Mouse (Mus musculus) right cerebral cortex, adult 18-20 months (tissue): Measurements from ENCODE around the gene Gfod2.
A peak's percentile ranks its signal among the peaks of the same experiment; 100 is the strongest.

Experiments used
- DNase-seq: peaks from one replicate; pipeline ENCODE4 v3.0.0; 2022; ENCODE audit warnings: mixed read lengths

Gfod2 gene

DNA sequence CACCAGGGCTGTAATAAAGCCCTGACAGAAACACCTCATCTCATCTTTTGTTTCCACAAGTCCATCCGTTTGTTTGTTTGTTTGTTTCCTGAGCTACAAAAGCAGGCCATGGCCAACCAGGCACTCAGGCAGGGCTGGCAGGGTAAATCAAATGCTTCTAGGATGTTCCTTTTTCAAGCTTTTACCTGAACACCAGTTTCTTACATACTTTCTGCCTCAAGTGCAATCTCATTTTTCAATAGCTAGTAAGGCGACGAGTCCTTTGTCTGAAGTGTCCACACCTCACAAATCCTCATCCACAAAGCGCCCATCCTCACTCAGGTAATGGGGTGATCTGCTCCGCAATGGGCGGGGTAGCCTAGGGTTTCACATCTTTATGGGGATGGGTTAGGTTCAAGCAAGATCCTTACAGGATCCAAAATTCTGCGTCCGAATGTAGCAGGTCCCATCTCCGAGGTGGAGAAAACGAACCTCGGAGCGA is 628 bp downstream of the Gfod2 start:
- DNase-seq: no peak

DNA sequence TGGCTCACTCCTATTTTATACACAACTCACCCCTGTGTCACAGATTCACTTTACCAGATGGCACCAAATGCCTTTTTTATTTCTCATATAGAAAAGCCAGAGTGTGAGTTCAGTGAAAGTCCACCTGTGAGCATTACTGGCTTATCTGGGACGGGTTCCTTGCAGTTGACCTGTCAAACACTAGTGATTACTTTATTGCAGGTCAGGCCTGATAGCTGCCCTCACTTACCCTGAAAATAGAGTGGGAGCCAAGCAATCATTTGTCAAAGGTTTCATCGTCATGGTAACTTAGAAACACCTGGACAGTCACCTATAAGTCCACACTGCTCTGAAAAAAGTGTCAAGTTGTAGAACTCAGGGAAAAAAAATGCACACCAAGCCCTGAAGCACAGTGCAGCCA is 3.8 kb downstream of the Gfod2 start:
- no peak for DNase-seq

GRCm38 (mm10) chr8:105753916-105754315 is 4.5 kb downstream of the Gfod2 start:
- no peak for DNase-seq

GRCm38 (mm10) chr8:105750606-105751005 is 7.9 kb downstream of the Gfod2 start:
- peak; percentile 28 for DNase-seq

DNA sequence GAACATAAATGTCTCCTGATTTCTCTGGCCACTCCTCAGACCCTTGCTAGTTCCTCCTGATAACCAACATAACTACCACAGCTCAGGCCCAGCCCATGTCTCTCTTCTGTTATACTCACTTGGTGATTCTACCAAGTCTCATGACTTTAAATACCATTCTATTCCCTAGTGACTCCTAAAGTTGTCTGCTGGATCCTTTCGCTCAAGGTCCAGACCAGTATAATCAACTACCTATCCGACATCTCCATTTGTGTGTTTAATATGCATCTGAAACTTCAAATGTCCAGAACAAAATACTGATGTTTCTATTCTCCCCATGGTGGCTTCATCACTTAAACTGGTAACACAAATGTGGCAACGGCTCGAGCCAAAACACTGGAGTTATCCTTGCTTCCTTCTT is 15.2 kb downstream of the Gfod2 start:
- no peak for DNase-seq

DNA sequence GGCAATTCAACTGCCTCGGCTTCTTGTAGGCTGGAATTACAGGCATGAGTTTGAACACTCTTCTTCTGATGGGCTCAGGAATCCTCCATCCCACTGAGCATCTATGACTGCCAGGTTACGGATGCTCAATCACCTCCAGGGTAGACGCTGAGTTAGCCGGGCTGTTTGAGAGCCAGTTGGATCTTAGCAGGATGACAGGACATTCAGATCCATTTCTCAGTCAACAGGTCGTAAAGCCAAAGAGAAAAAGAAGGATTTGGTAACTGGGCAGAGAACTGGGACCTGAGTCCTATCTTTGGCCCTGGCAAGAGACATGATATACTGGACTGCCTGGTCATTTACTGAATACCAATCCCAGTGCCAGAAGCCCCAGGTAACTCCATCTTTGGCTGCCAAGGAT is 19.2 kb downstream of the Gfod2 start:
- no peak for DNase-seq

GRCm38 (mm10) chr8:105732186-105732585 is 26.3 kb downstream of the Gfod2 start:
- DNase-seq: no peak

GRCm38 (mm10) chr8:105727397-105728124 is 30.9 kb downstream of the Gfod2 start:
- DNase-seq: no peak

DNA sequence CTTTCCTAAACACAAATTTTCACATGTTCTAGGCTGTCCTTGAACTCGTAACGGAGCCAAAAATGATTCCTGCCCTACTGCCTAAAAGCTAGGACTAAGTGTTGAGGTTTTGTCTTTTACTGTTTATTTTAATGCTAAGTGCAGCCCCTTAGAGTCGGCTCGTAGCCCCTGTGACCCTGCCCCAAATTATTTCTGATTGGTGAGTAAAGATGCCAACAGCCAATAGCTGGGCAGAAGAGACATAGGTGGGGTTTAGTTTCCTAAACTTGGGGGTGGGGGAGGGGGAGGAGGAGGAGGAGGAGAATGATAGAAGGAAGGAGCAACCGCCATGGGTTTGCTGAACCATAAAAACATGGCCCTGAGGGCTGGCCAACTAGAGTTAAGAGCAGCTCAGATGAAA is 32.7 kb downstream of the Gfod2 start:
- no peak for DNase-seq

- DNase-seq: no peak
Observed at GRCm38 (mm10) chr8:105722861-105723260, 35.6 kb downstream of the Gfod2 start.

DNA sequence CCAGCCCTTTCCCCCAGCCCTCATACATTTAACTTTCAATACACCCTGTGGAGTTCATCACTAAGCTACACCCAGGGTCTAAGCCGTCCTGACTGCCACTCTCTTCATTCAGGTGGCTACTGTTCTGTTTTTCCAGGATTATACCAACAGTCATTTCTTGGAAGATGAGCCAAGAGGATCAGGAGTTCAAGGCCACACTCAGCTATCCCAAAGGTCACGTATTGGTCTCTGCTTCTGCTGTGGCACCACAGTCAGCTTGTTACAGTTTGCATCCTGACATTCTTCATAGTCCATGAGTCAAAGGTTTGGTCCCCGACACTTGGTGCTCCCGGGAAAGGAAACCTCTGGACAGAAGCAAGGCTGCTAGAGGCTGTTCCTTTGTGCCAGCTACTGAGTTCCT is 38.8 kb downstream of the Gfod2 start:
- DNase-seq: no peak

DNA sequence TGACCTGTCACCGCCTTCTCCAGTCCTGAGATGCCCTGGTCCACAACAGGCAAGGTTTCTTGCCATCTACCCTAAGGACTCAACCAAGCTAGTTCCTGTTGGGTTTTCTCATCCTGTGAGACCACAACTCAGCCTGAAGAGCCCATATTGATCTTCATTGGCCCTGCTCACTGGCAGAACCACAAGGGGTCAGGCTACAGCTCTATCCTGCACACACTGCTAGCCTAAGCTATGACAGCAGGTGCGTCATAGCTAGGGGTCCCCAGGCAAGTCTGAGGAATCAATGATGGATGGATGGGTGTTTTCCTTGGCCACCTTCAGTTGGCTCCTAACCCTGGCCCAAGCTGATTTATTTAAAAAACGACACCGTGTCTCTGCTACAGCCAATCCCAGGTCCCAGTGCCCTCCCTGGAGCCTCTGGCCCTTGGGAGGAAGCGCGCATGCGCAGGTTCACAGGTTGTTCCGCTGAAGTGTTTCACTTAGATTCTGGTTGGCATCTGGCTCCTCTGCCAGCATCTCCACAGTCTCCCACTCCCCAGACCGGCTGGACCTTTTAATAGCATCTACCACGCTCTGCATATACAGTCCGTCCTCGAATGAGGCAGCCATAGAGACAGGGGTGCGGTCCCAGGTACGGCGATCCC is 42.0 kb downstream of the Gfod2 start:
- no peak for DNase-seq

- DNase-seq: no peak
Observed at GRCm38 (mm10) chr8:105715042-105715441, 43.4 kb downstream of the Gfod2 start.

GRCm38 (mm10) chr8:105714139-105714538 is 44.3 kb downstream of the Gfod2 start:
- peak; percentile 73 for DNase-seq

DNA sequence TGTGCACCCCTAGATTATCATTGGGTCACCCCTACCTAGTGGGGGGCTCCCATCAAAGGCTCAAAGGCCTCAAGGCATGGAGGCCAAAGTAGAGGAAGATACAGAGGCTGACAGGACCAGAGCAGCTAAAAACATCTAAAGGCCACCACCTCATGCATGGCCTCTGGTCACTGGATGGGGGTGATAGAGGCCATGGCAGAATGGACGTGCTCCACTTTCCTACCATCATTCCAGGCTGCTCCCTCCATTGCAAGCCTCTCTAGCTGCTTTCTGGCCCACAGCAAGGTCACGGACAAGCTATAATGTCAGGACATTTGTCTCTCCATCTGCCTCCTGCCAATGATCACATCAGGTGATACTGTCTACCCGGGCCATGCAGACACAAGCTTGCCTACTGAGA is 46.2 kb downstream of the Gfod2 start:
- DNase-seq: no peak

GRCm38 (mm10) chr8:105709317-105709716 is 49.1 kb downstream of the Gfod2 start:
- DNase-seq: no peak

DNA sequence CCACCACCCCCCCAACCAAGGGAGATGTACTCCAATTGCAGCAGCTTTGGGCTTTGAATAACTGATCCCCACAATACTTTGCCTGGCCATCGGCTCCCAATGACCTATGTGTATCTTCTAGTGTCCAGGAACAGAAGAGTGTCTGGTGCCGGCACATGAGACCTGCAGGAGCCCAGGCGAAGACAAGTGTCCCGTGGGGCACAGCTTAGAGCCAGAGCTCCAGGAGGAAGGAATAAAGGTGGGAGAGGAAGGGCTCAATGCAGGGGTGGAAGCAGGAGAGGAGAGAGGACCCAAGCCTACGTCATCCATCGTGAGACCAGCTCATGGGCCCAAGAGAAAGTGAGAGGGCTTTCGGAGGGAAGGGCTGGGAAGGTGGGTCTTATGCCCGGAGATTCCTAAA is 49.8 kb downstream of the Gfod2 start:
- DNase-seq: no peak

GRCm38 (mm10) chr8:105707498-105708403 is 50.7 kb downstream of the Gfod2 start, which contains the start of the genes 4933405L10Rik and Enkd1:
TSS of gene 4933405L10Rik (plus strand) at chr8:105707655.
TSS of gene Enkd1 (minus strand) at chr8:105708210.
- peak; percentile 91 for DNase-seq

- no peak for DNase-seq
Observed at GRCm38 (mm10) chr8:105706426-105706825, 52.0 kb downstream of the Gfod2 start.

DNA sequence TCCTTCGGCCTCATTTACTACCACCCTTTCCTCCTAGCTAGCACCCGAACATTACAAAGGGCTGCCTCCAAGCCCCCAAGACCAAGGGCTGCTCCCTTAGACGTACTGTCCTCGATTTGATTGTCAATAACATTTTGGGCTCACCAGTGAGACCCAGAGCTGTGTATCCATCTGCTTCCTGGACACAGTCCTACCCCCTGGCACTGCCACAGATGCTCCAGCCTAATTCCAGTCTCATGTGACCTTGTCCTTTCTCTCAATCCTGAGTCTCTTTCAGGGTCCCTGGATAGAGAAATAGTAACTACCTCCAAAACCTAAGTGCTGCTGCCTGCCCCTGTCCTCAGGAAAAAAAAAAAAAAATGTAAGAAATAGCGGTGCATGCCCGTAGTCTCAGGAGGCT is 53.5 kb downstream of the Gfod2 start:
- DNase-seq: no peak

DNA sequence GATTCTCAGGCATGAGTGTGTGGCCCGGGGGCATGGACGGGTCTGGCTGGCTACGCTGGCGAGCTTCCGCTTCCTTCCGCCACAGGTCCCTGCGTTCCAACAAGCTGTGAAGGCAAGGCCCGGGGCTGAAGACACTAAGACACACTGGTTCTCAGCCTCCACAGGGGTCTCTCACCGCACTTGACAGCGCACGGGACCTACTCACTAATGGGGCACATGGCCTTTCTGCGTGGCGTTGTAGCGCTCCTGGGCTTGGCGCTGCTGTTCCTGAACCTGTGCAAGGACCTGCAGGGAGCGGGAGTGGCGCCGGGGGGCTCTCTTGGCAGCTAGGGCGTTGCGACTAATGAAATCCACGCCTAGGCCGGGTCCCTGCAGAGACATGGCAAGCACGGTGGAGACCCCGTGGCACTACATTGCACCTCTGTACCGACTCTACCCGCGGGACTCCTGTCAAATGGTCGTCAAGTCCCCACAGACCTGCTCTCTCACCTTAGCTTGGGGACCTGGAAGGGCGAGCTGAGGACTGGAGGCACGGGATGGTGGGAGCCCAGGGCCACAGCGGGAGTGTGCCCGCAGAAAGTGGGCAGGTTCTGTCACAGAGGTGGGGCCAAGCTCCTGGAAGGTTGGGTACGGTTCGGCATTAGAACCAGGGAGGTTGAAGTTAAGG is 54.2 kb downstream of the Gfod2 start:
- DNase-seq: no peak

- DNase-seq: no peak
Observed at GRCm38 (mm10) chr8:105702731-105703415, 55.6 kb downstream of the Gfod2 start.
